Mouse (Mus musculus): Measurements from ENCODE around the gene Kntc1.

DNA sequence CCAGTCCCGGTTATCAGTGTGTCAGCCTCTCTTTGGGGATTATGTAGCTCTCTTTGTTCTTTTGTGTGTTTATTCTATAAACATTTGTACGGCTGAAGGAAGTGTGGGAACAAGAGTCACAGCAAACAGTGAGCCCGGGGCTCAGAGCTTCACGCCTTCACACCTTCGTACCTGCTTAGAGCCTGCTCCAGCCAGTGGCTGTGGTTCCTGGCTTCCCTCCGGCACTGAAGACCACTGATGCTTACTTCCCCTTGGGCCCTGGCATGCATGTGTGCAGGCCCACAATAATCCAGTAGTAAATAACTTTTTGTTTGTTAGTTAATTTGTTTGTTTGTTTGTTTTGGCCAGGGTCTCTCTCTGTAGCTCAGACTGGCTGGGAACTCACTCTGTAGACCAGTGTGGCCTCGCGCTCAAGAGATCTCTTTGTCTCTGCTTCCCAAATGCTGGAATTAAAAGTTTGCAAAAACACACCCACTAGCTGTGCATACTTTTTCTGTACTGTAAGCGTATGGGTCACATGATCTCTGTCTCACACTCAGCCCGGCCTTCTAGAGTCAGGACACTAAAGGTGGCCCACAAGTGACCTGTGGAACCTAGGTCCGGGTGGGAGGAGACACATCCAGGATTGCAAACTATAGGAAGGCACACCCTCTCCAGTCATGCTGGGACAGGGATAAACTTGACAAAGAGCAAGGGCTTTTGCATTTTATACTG lies 92.9 kb downstream of the Kntc1 start:
- no peak for TF ChIP-seq CTCF (IDR thresholded peaks at IDR 0.05; ENCODE audit: borderline replicate concordance, extremely low read depth, insufficient read depth, insufficient read length)
- TF ChIP-seq POLR2A (IDR thresholded peaks at IDR 0.05; ENCODE audit: borderline replicate concordance, extremely low read depth, insufficient read depth, insufficient read length, poor library complexity, severe bottlenecking) = no peak

All from brain, embryonic 14.5 days (tissue).